Comparison of ENCODE assay signal across 30 mouse cellular contexts in genomic region chr13:8943828-8944227, GRCm38 (mm10). TPM values are rescaled to one million over a fixed set of nuclear protein-coding genes. Genes with fewer than 3 reads are reported as not detected.
DNase-seq lines count a peak whose midpoint lies in the region; ATAC-seq and TF ChIP-seq lines count a peak whose summit lies in the region.
"Not testable (repeated sequence)": the region's sequence is repeated elsewhere in the genome, so short reads cannot be mapped to it uniquely, and the experiment has no call there.
"Had no signal": no experiment of that assay in that cellular context is flagged by ENCODE, and none has a peak within 500 bp of the region (broad histone marks: within the 10 kb centered on the region; RNA-seq: fewer than 3 reads in every experiment).

No protein-coding gene starts in this region.

- not testable (repeated sequence) for H3K27ac ChIP-seq in heart, postnatal 0 days (ENCODE audit: low read depth); kidney, embryonic 14.5 days (ENCODE audit: low read depth, low read length); liver, embryonic 12.5 days; liver, embryonic 15.5 days (replicated peaks); midbrain, embryonic 12.5 days (replicated peaks)

- not testable (repeated sequence) for H3K27me3 ChIP-seq in heart, postnatal 0 days (ENCODE audit: control insufficient read depth, insufficient read depth, low read length); kidney, embryonic 14.5 days (ENCODE audit: control insufficient read depth, insufficient read depth, low read length); liver, embryonic 12.5 days (replicated peaks); liver, embryonic 15.5 days; midbrain, embryonic 12.5 days

- not testable (repeated sequence) for TF ChIP-seq EP300 in heart, postnatal 0 days (IDR thresholded peaks at IDR 0.05; ENCODE audit: low read depth)

- ATAC-seq in erythroblast, adult 5-6 weeks (replicated peaks; ENCODE audit: low FRiP score, poor library complexity, severe bottlenecking) = peak; percentile 60; the same call in 1 of the 2 replicates
- peak; percentile 75 for ATAC-seq in frontal cortex, adult (ENCODE audit: low TSS enrichment)
- ATAC-seq in heart, postnatal 0 days (ENCODE audit: insufficient read depth, low read depth) = peak; percentile 27; the same call in 1 of the 2 replicates
- ATAC-seq in kidney, embryonic 14.5 days (ENCODE audit: low FRiP score, low TSS enrichment) = peak; percentile 55; the same call in 1 of the 2 replicates
- ATAC-seq in liver, embryonic 12.5 days = peak; percentile 72
- ATAC-seq in liver, embryonic 15.5 days (ENCODE audit: insufficient read depth) = peak; percentile 49; the same call in 1 of the 2 replicates
- ATAC-seq in megakaryocyte progenitor cell, adult 5-6 weeks (replicated peaks; ENCODE audit: poor library complexity) = peak; percentile 88
- ATAC-seq in midbrain, embryonic 12.5 days (ENCODE audit: low FRiP score, low read depth) = 0 out of 2 replicates have a peak, but pooled peaks have one; percentile 16

- H3K36me3 ChIP-seq in heart, postnatal 0 days (replicated peaks; ENCODE audit: control insufficient read depth, insufficient read depth, low read length); kidney, embryonic 14.5 days (ENCODE audit: control insufficient read depth, insufficient read depth, low read length); liver, embryonic 12.5 days; liver, embryonic 15.5 days (replicated peaks); midbrain, embryonic 12.5 days: not testable (repeated sequence)

- not testable (repeated sequence) for DNase-seq in heart, postnatal 0 days (ENCODE audit: low spot score)

- not testable (repeated sequence) for H3K4me1 ChIP-seq in heart, postnatal 0 days (ENCODE audit: control insufficient read depth, insufficient read depth); kidney, embryonic 14.5 days (ENCODE audit: control insufficient read depth, insufficient read depth, low read length); liver, embryonic 12.5 days; liver, embryonic 15.5 days (replicated peaks); midbrain, embryonic 12.5 days

- H3K9me3 ChIP-seq in heart, postnatal 0 days (replicated peaks; ENCODE audit: control insufficient read depth, low read length); kidney, embryonic 14.5 days (ENCODE audit: control insufficient read depth, low read length); liver, embryonic 12.5 days (replicated peaks); liver, embryonic 15.5 days (replicated peaks); midbrain, embryonic 12.5 days: not testable (repeated sequence)

- not testable (repeated sequence) for H3K9ac ChIP-seq in heart, postnatal 0 days (replicated peaks; ENCODE audit: low read depth, low read length); kidney, embryonic 14.5 days (ENCODE audit: low read depth, low read length); liver, embryonic 12.5 days; liver, embryonic 15.5 days; midbrain, embryonic 12.5 days (replicated peaks)

- TF ChIP-seq CTCF in heart, postnatal 0 days (IDR thresholded peaks at IDR 0.05; ENCODE audit: low read depth) = not testable (repeated sequence)

- not testable (repeated sequence) for H3K4me3 ChIP-seq in heart, postnatal 0 days (ENCODE audit: low read depth, low read length); kidney, embryonic 14.5 days (ENCODE audit: low read length); liver, embryonic 12.5 days; liver, embryonic 15.5 days (replicated peaks); midbrain, embryonic 12.5 days

- WGBS in heart, postnatal 0 days = no CpG with 5 or more reads among the region's 5 CpGs
- no CpG with 5 or more reads among the region's 5 CpGs for WGBS in kidney, embryonic 14.5 days
- no CpG with 5 or more reads among the region's 5 CpGs for WGBS in liver, embryonic 12.5 days (ENCODE audit: insufficient replicate concordance)
- no CpG with 5 or more reads among the region's 5 CpGs for WGBS in liver, embryonic 15.5 days (ENCODE audit: insufficient replicate concordance)
- WGBS in midbrain, embryonic 12.5 days = no CpG with 5 or more reads among the region's 5 CpGs

- H3K4me2 ChIP-seq in heart, postnatal 0 days (ENCODE audit: low read depth, low read length); kidney, embryonic 14.5 days (replicated peaks; ENCODE audit: low read depth, low read length); liver, embryonic 12.5 days; liver, embryonic 15.5 days; midbrain, embryonic 12.5 days (replicated peaks): not testable (repeated sequence)

RNA-seq across cellular contexts. Expression of gene Gm9745, which starts 4.2 kb away (rescaled TPM):
- not detected in 2 replicates for total RNA-seq in erythroblast, adult 5-6 weeks (2015; ENCODE audit: low replicate concordance)
- total RNA-seq in erythroblast, adult 5-6 weeks (2017; ENCODE audit: low replicate concordance) = not detected in 2 replicates
- total RNA-seq in heart, postnatal 0 days (2014; rRNA removed; ENCODE audit: low replicate concordance) = not detected in 2 replicates
- not detected in 2 replicates for polyA plus RNA-seq in heart, postnatal 0 days (2015; fragmentation: Nextera tagmentation; extraction: Ambion mirVana)
- polyA plus RNA-seq in kidney, embryonic 14.5 days (2014; fragmentation: Nextera tagmentation; extraction: Ambion mirVana) = not detected in 2 replicates
- polyA plus RNA-seq in liver, embryonic 12.5 days (2016; fragmentation: Nextera tagmentation; extraction: Ambion mirVana) = not detected in 2 replicates
- polyA plus RNA-seq in liver, embryonic 15.5 days (2015; fragmentation: Nextera tagmentation; extraction: Ambion mirVana) = not detected in 2 replicates
- total RNA-seq in megakaryocyte progenitor cell, adult 5-6 weeks (2015) = not detected in 2 replicates
- not detected in 2 replicates for total RNA-seq in megakaryocyte progenitor cell, adult 5-6 weeks (2017)
- polyA plus RNA-seq in midbrain, embryonic 12.5 days (2016; fragmentation: Nextera tagmentation; extraction: Ambion mirVana) = not detected in 2 replicates
- total RNA-seq: adrenal gland, adult 18-20 months; adrenal gland, postnatal 10 days; adrenal gland, postnatal 36 days; CH12.LX; forebrain, postnatal 0 days; gastrocnemius, adult 8-10 months; gastrocnemius, postnatal 25 days; heart, adult 2 months; heart, postnatal 10 days; heart, postnatal 36 days had no signal
- polyA plus RNA-seq: embryonic facial prominence, embryonic 12.5 days; erythroblast, embryonic 14.5 days; forebrain, embryonic 10.5 days; forebrain, embryonic 13.5 days; forebrain, postnatal 0 days; G1E; gonadal fat pad, adult 2 months; heart, adult 2 months; heart, embryonic 10.5 days; heart, embryonic 13.5 days; hindbrain, embryonic 12.5 days; hindbrain, embryonic 15.5 days; intestine, embryonic 14.5 days; Patski had no signal

RNA-seq across cellular contexts. Expression of gene Idi2, which starts 8.8 kb away (rescaled TPM):
- total RNA-seq in erythroblast, adult 5-6 weeks (2015; ENCODE audit: low replicate concordance) = not detected in 2 replicates
- total RNA-seq in erythroblast, adult 5-6 weeks (2017; ENCODE audit: low replicate concordance) = not detected in 2 replicates
- not detected in 2 replicates for total RNA-seq in heart, postnatal 0 days (2014; rRNA removed; ENCODE audit: low replicate concordance)
- not detected in 2 replicates for polyA plus RNA-seq in heart, postnatal 0 days (2015; fragmentation: Nextera tagmentation; extraction: Ambion mirVana)
- not detected in 2 replicates for polyA plus RNA-seq in kidney, embryonic 14.5 days (2014; fragmentation: Nextera tagmentation; extraction: Ambion mirVana)
- polyA plus RNA-seq in liver, embryonic 12.5 days (2016; fragmentation: Nextera tagmentation; extraction: Ambion mirVana) = not detected in 2 replicates
- not detected in 2 replicates for polyA plus RNA-seq in liver, embryonic 15.5 days (2015; fragmentation: Nextera tagmentation; extraction: Ambion mirVana)
- total RNA-seq in megakaryocyte progenitor cell, adult 5-6 weeks (2015) = not detected in 2 replicates
- not detected in 2 replicates for total RNA-seq in megakaryocyte progenitor cell, adult 5-6 weeks (2017)
- polyA plus RNA-seq in midbrain, embryonic 12.5 days (2016; fragmentation: Nextera tagmentation; extraction: Ambion mirVana) = not detected in 2 replicates
- total RNA-seq: adrenal gland, adult 18-20 months; adrenal gland, postnatal 10 days; adrenal gland, postnatal 36 days; CH12.LX; forebrain, postnatal 0 days; gastrocnemius, adult 8-10 months; gastrocnemius, postnatal 25 days; heart, adult 2 months; heart, postnatal 10 days; heart, postnatal 36 days had no signal
- polyA plus RNA-seq: erythroblast, embryonic 14.5 days; forebrain, embryonic 13.5 days; forebrain, postnatal 0 days; gonadal fat pad, adult 2 months; heart, adult 2 months; heart, embryonic 10.5 days; heart, embryonic 13.5 days; hindbrain, embryonic 12.5 days; hindbrain, embryonic 15.5 days; intestine, embryonic 14.5 days; Patski had no signal

RNA-seq across cellular contexts. Expression of gene Gtpbp4, which starts 52.1 kb away (rescaled TPM):
- 15.9 and 28.0 TPM in 2 replicates for total RNA-seq in erythroblast, adult 5-6 weeks (2015; ENCODE audit: low replicate concordance)
- 14.8 and 15.8 TPM in 2 replicates for total RNA-seq in erythroblast, adult 5-6 weeks (2017; ENCODE audit: low replicate concordance)
- 4.2 and 13.8 TPM in 2 replicates for total RNA-seq in heart, postnatal 0 days (2014; rRNA removed; ENCODE audit: low replicate concordance)
- 37.5 and 42.5 TPM in 2 replicates for polyA plus RNA-seq in heart, postnatal 0 days (2015; fragmentation: Nextera tagmentation; extraction: Ambion mirVana)
- 91.3 and 102 TPM in 2 replicates for polyA plus RNA-seq in kidney, embryonic 14.5 days (2014; fragmentation: Nextera tagmentation; extraction: Ambion mirVana)
- polyA plus RNA-seq in liver, embryonic 12.5 days (2016; fragmentation: Nextera tagmentation; extraction: Ambion mirVana) = 65.7 and 70.3 TPM in 2 replicates
- 34.9 and 35.9 TPM in 2 replicates for polyA plus RNA-seq in liver, embryonic 15.5 days (2015; fragmentation: Nextera tagmentation; extraction: Ambion mirVana)
- total RNA-seq in megakaryocyte progenitor cell, adult 5-6 weeks (2015) = 120 and 127 TPM in 2 replicates
- 135 and 165 TPM in 2 replicates for total RNA-seq in megakaryocyte progenitor cell, adult 5-6 weeks (2017)
- polyA plus RNA-seq in midbrain, embryonic 12.5 days (2016; fragmentation: Nextera tagmentation; extraction: Ambion mirVana) = 93.0 and 93.8 TPM in 2 replicates

RNA-seq across cellular contexts. Expression of gene Idi1, which starts 58.5 kb away (rescaled TPM):
- 5.8 and 10.0 TPM in 2 replicates for total RNA-seq in erythroblast, adult 5-6 weeks (2015; ENCODE audit: low replicate concordance)
- total RNA-seq in erythroblast, adult 5-6 weeks (2017; ENCODE audit: low replicate concordance) = 6.1 and 8.0 TPM in 2 replicates
- 21.0 and 31.7 TPM in 2 replicates for total RNA-seq in heart, postnatal 0 days (2014; rRNA removed; ENCODE audit: low replicate concordance)
- polyA plus RNA-seq in heart, postnatal 0 days (2015; fragmentation: Nextera tagmentation; extraction: Ambion mirVana) = 27.8 and 29.0 TPM in 2 replicates
- 63.1 and 77.4 TPM in 2 replicates for polyA plus RNA-seq in kidney, embryonic 14.5 days (2014; fragmentation: Nextera tagmentation; extraction: Ambion mirVana)
- polyA plus RNA-seq in liver, embryonic 12.5 days (2016; fragmentation: Nextera tagmentation; extraction: Ambion mirVana) = 90.3 and 91.6 TPM in 2 replicates
- polyA plus RNA-seq in liver, embryonic 15.5 days (2015; fragmentation: Nextera tagmentation; extraction: Ambion mirVana) = 82.0 and 85.3 TPM in 2 replicates
- 33.1 and 33.4 TPM in 2 replicates for total RNA-seq in megakaryocyte progenitor cell, adult 5-6 weeks (2015)
- total RNA-seq in megakaryocyte progenitor cell, adult 5-6 weeks (2017) = 24.1 and 27.9 TPM in 2 replicates
- 150 and 155 TPM in 2 replicates for polyA plus RNA-seq in midbrain, embryonic 12.5 days (2016; fragmentation: Nextera tagmentation; extraction: Ambion mirVana)

Comparison
In these comparisons a context has a peak if more than half of its experiments do, and no peak if none do; other contexts are left out.
1. ATAC-seq: peak in every context shown above with its lines; median percentile 88 in megakaryocyte progenitor cell, adult 5-6 weeks; 75 in frontal cortex, adult; 72 in liver, embryonic 12.5 days; 60 in erythroblast, adult 5-6 weeks; 55 in kidney, embryonic 14.5 days; 49 in liver, embryonic 15.5 days; 27 in heart, postnatal 0 days; 16 in midbrain, embryonic 12.5 days.